Mouse (Mus musculus) forebrain, embryonic 15.5 days (tissue): ENCODE results near the gene Gm21083. TPM values are rescaled to one million over a fixed set of nuclear protein-coding genes. Genes with fewer than 3 reads are reported as not detected.
"Not testable (repeated sequence)": the region's sequence is repeated elsewhere in the genome, so short reads cannot be mapped to it uniquely, and the experiment has no call there.

Experiments used
- ATAC-seq: fragments of 200-750 bp; cut with Nextera tagmentation; replicated peaks from 2 replicates; pipeline ENCODE4 v1.8.0; 2017; ENCODE audit warnings: mild to moderate bottlenecking, moderate TSS enrichment, moderate library complexity
- H3K27ac ChIP-seq: fragments of 300-500 bp; sonication (generic); replicated peaks from 2 replicates; pipeline ENCODE4 v1.5.1; 2015; ENCODE audit warnings: mild to moderate bottlenecking, inconsistent platforms
- H3K27me3 ChIP-seq: fragments of 300-500 bp; sonication (generic); 2 replicates; pipeline ENCODE4 v1.6.1; 2015; ENCODE audit warnings: inconsistent platforms
- H3K36me3 ChIP-seq: fragments of 300-500 bp; sonication (generic); 2 replicates; pipeline ENCODE4 v1.6.1; 2015; ENCODE audit warnings: mild to moderate bottlenecking, inconsistent platforms
- H3K4me1 ChIP-seq: fragments of 300-500 bp; sonication (generic); 2 replicates; pipeline ENCODE4 v1.6.1; 2015; ENCODE audit warnings: inconsistent platforms
- H3K4me2 ChIP-seq: fragments of 300-500 bp; sonication (generic); replicated peaks from 2 replicates; pipeline ENCODE4 v1.6.1; 2015; ENCODE audit warnings: mild to moderate bottlenecking, inconsistent platforms
- H3K4me3 ChIP-seq: fragments of 300-500 bp; sonication (generic); 2 replicates; pipeline ENCODE4 v1.5.1; 2015; ENCODE audit warnings: mild to moderate bottlenecking, inconsistent platforms
- H3K9ac ChIP-seq: fragments of 300-500 bp; sonication (generic); replicated peaks from 2 replicates; pipeline ENCODE4 v1.6.1; 2015; ENCODE audit warnings: mild to moderate bottlenecking, inconsistent platforms
- H3K9me3 ChIP-seq: fragments of 300-500 bp; sonication (generic); 2 replicates; pipeline ENCODE4 v1.6.1; 2016; ENCODE audit warnings: inconsistent platforms
- WGBS: fragments of 180-500 bp; shearing (Covaris S2); methylation state at CpG from one replicate; pipeline ENCODE4 v1.1.7; 2015; ENCODE audit warnings: mixed read lengths; 5-methylcytosine and 5-hydroxymethylcytosine counted together
- polyA plus RNA-seq: library from polyadenylated mRNA; unstranded; fragments of >200 nt; fragmentation: Nextera tagmentation; extraction: Ambion mirVana; gene quantifications from 2 replicates; pipeline ENCODE4 v1.2.1, GENCODE M21; 2015

The Gm21083 gene
- not detected in 2 replicates for polyA plus RNA-seq

- not testable (repeated sequence) for H3K9me3 ChIP-seq, H3K4me2 ChIP-seq, H3K9ac ChIP-seq, H3K36me3 ChIP-seq, H3K27ac ChIP-seq, H3K4me1 ChIP-seq, ATAC-seq, H3K27me3 ChIP-seq, H3K4me3 ChIP-seq
- WGBS = no CpG with 5 or more reads among the region's 1 CpGs
Measured at GRCm38 (mm10) chr5:15577033-15577432, at the start of gene Gm21083. Gm21083 (plus strand) TSS chr5:15577333.

DNA sequence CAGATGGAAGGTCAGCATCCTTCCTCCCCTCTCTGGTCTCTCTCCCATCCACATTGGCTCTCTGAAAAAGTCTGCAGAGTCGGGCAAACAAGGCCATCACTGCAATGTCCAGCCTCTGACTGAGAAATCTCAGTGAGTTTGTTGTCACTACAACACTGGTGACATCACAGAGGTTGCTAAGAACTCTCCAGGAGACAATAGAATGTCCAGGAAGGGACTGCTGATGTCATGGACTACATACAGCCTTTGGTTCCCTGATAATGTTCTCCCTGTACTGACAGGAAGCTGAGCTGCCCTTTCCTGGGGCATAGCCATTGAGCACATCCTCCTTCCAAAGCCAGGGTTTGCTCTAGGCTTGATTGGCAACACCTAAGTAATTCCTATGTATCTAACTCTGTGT lies 48.0 kb upstream of the Gm21083 start, which contains the start of gene Gm21190:
Gm21190 (minus strand) TSS at position 101 of the 400 bp plus-strand sequence.
- not testable (repeated sequence) for ATAC-seq

DNA sequence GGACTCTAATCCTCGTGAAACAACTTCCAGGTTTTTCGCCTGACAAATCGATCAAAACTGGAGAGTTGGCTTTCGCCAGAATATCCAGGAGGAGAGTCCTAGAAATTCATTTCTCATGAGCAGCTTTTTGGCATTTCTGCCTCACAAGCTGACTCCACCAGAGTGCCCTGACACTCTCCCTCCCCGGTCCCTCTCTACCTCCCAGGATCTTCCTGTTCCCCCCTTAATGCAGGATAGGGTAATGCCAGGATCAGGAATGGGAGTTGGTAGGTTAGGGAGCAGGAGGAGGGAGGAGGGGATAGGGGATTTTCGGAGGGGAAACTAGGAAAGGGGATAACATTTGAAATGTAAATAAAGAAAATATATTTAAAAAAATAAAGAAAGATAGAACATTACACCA lies 28.5 kb upstream of the Gm21083 start:
- H3K9ac ChIP-seq, H3K4me1 ChIP-seq, H3K4me2 ChIP-seq, H3K27me3 ChIP-seq, H3K27ac ChIP-seq, H3K9me3 ChIP-seq, ATAC-seq, H3K4me3 ChIP-seq, H3K36me3 ChIP-seq: not testable (repeated sequence)
- WGBS = 84% methylated on average over 6 of the region's 6 CpGs

More for the DNA sequence above, 48.0 kb upstream of the Gm21083 start, which contains the start of gene Gm21190:
- not testable (repeated sequence) for H3K27ac ChIP-seq, H3K4me3 ChIP-seq, H3K36me3 ChIP-seq, H3K27me3 ChIP-seq, H3K9ac ChIP-seq, H3K4me1 ChIP-seq, H3K4me2 ChIP-seq
- 27% methylated on average over 1 of the region's 1 CpGs for WGBS
- peaks cover 19% of the 10 kb centered on the region for H3K9me3 ChIP-seq

DNA sequence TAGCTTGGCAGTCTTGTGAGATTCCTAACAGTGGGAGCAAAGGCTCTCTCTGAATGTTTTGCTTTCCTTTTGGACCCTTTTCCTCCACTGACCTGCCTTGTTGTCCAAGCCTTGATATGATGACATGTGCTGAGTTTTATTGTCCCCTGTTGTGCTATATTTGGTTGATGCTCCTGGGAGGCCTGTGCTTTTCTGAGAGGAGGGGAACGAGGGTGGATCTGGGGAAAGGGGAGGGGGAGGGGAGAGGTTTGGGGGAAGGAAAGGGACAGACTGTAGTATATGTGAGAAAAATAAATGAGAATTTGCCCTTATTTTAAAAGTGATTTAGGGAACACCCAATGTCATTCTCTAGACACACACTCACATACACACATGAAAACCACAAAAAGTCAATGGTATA lies 28.0 kb upstream of the Gm21083 start:
- not testable (repeated sequence) for H3K9me3 ChIP-seq, H3K9ac ChIP-seq, H3K4me2 ChIP-seq, H3K27ac ChIP-seq, H3K27me3 ChIP-seq, H3K4me3 ChIP-seq, H3K4me1 ChIP-seq, H3K36me3 ChIP-seq, ATAC-seq
- 36% methylated on average over 1 of the region's 1 CpGs for WGBS

DNA sequence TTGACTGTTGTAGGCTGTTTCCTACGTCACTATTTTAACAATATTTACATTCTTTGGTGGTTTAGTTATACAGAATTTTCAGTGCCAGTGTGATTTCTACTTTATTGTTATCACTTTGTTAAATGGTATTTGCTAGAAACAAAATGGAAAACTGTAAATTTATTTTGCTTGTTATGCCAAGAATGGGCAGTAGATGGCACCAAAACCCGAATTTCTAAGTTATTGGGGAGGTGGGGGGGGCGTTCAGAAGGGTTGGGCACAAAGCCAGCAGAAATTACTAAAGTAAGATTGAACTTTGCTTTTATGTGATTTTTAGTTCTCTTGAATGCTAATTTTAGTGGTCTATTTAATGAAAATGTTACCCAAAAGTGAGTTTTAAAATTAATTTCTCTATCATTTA lies 27.5 kb upstream of the Gm21083 start:
- H3K4me1 ChIP-seq, ATAC-seq, H3K4me3 ChIP-seq, H3K27me3 ChIP-seq, H3K9ac ChIP-seq, H3K27ac ChIP-seq, H3K4me2 ChIP-seq, H3K36me3 ChIP-seq: not testable (repeated sequence)
- WGBS = 15% methylated on average over 3 of the region's 3 CpGs
- H3K9me3 ChIP-seq = peaks cover 11% of the 10 kb centered on the region

GRCm38 (mm10) chr5:15558654-15559053 lies 18.5 kb upstream of the Gm21083 start:
- H3K9me3 ChIP-seq, H3K36me3 ChIP-seq, H3K4me1 ChIP-seq, H3K4me2 ChIP-seq, H3K4me3 ChIP-seq, ATAC-seq, H3K9ac ChIP-seq, H3K27ac ChIP-seq, H3K27me3 ChIP-seq: not testable (repeated sequence)
- WGBS = 73% methylated on average over 1 of the region's 1 CpGs

DNA sequence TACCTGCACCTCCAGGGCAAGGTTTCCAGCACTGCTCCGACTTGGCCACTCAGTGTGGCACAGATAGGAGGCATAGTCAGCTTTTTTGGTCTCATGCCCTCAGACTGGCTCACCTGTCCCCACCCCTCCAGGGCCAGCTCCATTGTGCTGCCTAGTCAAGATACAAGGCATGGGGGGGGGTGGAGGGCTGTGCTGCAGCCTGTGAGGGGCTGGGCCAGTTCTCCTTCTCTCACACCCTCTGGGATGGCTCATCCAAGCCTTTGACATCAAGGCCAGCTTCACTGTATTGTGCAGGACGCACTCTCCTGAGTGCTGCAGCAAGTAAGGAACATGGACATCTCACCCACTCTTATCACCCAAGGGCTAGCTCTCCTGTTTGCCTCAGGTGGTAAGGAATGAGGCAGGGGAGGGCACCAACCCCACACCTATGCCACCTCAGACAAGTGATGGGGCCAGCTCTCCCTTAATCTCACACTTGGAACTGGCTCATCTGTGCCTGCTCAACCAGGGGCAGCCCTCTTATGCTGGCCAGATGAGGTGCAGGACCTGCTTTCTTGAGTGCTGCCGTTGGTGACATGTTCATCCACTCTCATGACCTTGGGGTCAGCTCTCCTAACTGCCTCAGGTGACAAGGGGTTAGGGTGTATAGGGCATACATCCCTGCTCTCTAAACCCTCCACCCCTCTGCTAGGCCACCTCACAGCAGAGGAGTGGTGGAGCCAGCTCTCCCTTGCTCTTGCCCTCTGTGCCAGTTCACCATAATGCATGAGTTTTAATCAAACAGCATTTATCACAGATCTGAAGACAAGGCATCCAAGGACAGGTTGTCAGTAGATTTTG lies 15.5 kb upstream of the Gm21083 start:
- not testable (repeated sequence) for H3K27me3 ChIP-seq, H3K4me2 ChIP-seq, H3K9me3 ChIP-seq, H3K4me1 ChIP-seq, H3K9ac ChIP-seq, H3K27ac ChIP-seq, H3K4me3 ChIP-seq, H3K36me3 ChIP-seq
- 86% methylated on average over 3 of the region's 3 CpGs for WGBS
- ATAC-seq = 0 out of 2 replicates have a peak, but pooled peaks have one; percentile 26

GRCm38 (mm10) chr5:15573735-15574134 lies 3.4 kb upstream of the Gm21083 start:
- H3K27me3 ChIP-seq, ATAC-seq, H3K4me1 ChIP-seq, H3K9me3 ChIP-seq, H3K27ac ChIP-seq, H3K4me3 ChIP-seq, H3K36me3 ChIP-seq, H3K4me2 ChIP-seq, H3K9ac ChIP-seq: not testable (repeated sequence)

DNA sequence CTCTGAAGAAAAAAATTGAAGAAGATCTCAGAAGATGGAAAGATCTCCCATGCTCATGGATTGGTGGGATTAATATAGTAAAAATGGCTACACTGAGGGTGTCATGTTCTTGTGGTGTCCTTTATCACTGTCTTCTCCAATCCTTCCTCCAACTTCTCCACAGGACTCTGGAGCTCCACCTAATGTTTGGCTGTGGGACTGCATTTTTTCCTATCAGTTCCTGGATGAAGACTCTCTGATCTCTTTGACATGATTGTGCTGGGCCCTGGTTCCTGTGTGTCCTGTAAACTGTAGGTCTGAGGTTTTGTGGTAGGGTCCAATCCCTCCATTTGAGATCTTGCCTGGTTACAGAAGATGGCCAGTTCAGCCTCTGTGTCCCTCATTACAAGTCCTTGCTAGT lies 9.2 kb downstream of the Gm21083 start:
- not testable (repeated sequence) for H3K9me3 ChIP-seq, H3K4me1 ChIP-seq, H3K4me2 ChIP-seq, H3K27ac ChIP-seq, H3K36me3 ChIP-seq, H3K9ac ChIP-seq, ATAC-seq, H3K4me3 ChIP-seq, H3K27me3 ChIP-seq

GRCm38 (mm10) chr5:15588291-15588690 lies 11.2 kb downstream of the Gm21083 start:
- not testable (repeated sequence) for ATAC-seq, H3K27ac ChIP-seq, H3K36me3 ChIP-seq, H3K4me3 ChIP-seq, H3K4me1 ChIP-seq, H3K9me3 ChIP-seq, H3K4me2 ChIP-seq, H3K9ac ChIP-seq, H3K27me3 ChIP-seq
- 43% methylated on average over 6 of the region's 6 CpGs for WGBS

DNA sequence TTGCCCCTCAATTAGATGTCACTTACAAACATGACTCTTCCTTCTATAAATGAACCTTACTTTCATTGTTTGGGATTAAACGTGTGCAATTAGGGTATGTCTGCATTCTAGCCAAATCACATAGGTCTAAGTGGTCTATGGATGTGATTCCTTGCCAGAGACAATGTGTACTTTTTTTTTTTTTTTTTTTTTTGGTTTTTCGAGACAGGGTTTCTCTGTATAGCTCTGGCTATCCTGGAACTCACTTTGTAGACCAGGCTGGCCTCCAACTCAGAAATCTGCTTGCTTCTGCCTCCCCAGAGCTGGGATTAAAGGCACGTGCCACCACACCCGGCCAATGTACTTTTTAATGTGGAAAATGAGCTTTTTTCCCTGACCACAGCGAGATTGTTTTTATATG lies 13.5 kb downstream of the Gm21083 start:
- H3K27ac ChIP-seq, H3K4me2 ChIP-seq, H3K9me3 ChIP-seq, H3K36me3 ChIP-seq, H3K9ac ChIP-seq, H3K4me1 ChIP-seq, ATAC-seq, H3K4me3 ChIP-seq, H3K27me3 ChIP-seq: not testable (repeated sequence)
- 55% methylated on average over 5 of the region's 5 CpGs for WGBS

- not testable (repeated sequence) for H3K27me3 ChIP-seq, H3K4me1 ChIP-seq, ATAC-seq, H3K9ac ChIP-seq, H3K9me3 ChIP-seq, H3K36me3 ChIP-seq, H3K4me2 ChIP-seq, H3K4me3 ChIP-seq, H3K27ac ChIP-seq
- WGBS = 73% methylated on average over 2 of the region's 2 CpGs
Measured at GRCm38 (mm10) chr5:15591577-15591976, 14.4 kb downstream of the Gm21083 start.

- not testable (repeated sequence) for H3K9ac ChIP-seq, H3K4me1 ChIP-seq, H3K27ac ChIP-seq, H3K36me3 ChIP-seq, H3K4me3 ChIP-seq, ATAC-seq, H3K4me2 ChIP-seq, H3K27me3 ChIP-seq
- peaks cover 24% of the 10 kb centered on the region for H3K9me3 ChIP-seq
Measured at GRCm38 (mm10) chr5:15598831-15599230, 21.7 kb downstream of the Gm21083 start.
